Mouse (Mus musculus): ENCODE data around the gene Gm11168.
"Not testable (repeated sequence)": the region's sequence is repeated elsewhere in the genome, so short reads cannot be mapped to it uniquely, and the experiment has no call there.

Gm11168 gene

DNA sequence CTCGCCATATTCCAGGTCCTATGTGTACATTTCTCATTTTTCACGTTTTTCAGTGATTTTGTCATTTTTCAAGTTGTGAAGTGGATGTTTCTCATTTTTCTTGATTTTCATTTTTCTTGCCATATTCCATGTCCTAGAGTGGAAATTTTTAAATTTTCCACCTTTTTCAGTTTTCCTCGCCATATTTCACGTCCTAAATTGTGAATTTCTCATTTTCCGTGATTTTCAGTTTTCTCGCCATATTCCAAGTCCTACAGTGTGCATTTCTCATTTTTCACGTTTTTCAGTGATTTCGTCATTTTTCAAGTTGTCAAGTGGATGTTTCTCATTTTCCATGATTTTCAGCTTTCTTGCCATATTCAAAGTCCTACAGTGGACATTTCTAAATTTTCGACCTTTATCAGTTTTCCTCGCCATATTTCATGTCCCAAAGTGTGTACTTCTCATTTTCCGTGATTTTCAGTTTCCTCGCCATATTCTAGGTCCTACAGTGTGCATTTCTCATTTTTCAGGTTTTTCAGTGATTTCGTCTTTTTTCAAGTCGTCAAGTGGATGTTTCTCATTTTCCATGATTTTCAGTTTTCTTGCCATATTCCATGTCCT, at the start of gene Gm11168:
TSS of gene Gm11168 (plus strand) at position 553 of the 603 bp plus-strand sequence.
- in situ Hi-C loops (cut with MboI, MseI), result not testable (repeated sequence)

DNA sequence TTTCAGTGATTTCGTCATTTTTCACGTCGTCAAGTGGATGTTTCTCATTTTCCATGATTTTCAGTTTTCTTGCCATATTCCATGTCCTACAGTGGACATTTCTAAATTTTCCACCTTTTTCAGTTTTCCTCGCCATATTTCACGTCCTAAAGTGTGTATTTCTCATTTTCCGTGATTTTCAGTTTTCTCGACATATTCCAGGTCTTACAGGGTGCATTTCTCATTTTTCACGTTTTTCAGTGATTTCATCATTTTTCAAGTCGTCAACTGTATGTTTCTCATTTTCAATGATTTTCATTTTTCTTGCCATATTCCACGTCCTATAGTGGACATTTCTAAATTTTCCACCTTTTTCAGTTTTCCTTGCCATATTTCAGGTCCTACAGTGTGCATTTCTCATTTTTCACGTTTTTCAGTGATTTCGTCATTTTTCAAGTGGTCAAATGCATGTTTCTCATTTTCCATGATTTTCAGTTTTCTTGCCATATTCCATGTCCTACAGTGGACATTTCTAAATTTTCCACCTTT, 2.6 kb upstream of the Gm11168 start, which contains the start of gene Gm10722:
TSS of gene Gm10722 (plus strand) at position 478 of the 528 bp plus-strand sequence.
- in situ Hi-C loops (cut with MboI, MseI), result not testable (repeated sequence)

DNA sequence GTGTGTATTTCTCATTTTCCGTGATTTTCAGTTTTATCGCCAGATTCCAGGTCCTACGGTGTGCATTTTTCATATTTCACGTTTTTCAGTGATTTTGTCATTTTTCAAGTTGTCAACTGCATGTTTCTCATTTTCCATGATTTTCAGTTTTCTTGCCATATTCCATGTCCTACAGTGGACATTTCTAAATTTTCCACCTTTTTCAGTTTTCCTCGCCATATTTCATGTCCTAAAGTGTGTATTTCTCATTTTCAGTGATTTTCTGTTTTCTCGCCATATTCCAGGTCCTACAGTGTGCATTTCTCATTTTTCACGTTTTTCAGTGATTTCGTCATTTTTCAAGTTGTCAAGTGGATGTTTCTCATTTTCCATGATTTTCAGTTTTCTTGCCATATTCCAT, 2.1 kb upstream of the Gm11168 start:
- in situ Hi-C loops (cut with MboI, MseI), result not testable (repeated sequence)

DNA sequence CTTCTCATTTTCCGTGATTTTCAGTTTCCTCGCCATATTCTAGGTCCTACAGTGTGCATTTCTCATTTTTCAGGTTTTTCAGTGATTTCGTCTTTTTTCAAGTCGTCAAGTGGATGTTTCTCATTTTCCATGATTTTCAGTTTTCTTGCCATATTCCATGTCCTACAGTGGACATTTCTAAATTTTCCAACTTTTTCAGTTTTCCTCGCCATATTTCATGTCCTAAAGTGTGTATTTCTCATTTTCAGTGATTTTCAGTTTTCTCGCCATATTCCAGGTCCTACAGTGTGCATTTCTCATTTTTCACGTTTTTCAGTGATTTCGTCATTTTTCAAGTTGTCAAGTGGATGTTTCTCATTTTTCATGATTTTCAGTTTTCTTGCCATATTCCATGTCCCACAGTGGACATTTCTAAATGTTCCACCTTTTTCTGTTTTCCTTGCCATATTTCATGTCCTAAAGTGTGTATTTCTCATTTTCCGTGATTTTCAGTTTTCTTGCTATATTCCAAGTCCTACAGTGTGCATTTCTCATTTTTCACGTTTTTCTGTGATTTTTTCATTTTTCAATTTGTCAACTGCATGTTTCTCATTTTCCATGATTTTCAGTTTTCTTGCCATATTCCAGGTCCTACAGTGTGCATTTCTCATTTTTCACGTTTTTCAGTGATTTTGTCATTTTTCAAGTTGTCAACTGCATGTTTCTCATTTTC, 1.0 kb upstream of the Gm11168 start:
- in situ Hi-C loops (cut with MboI, MseI), result not testable (repeated sequence)

DNA sequence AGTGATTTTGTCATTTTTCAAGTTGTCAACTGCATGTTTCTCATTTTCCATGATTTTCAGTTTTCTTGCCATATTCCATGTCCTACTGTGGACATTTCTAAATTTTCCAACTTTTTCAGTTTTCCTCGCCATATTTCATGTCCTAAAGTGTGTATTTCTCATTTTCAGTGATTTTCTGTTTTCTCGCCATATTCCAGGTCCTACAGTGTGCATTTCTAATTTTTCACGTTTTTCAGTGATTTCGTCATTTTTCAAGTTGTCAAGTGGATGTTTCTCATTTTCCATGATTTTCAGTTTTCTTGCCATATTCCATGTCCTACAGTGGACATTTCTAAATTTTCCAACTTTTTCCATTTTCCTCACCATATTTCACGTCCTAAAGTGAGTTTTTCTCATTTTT, 3.0 kb downstream of the Gm11168 start:
- in situ Hi-C loops (cut with MboI, MseI), result not testable (repeated sequence)

DNA sequence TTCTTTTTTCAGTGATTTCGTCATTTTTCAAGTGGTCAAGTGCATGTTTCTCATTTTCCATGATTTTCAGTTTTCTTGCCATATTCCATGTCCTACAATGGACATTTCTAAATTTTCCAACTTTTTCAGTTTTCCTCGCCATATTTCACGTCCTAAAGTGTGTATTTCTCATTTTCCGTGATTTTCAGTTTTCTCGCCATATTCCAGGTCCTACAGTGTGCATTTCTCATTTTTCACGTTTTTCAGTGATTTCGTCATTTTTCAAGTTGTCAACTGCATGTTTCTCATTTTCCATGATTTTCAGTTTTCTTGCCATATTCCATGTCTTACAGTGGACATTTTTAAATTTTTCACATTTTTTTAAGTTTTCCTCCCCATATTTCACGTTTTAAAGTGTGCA, 3.5 kb downstream of the Gm11168 start:
- in situ Hi-C loops (cut with MboI, MseI), result not testable (repeated sequence)

DNA sequence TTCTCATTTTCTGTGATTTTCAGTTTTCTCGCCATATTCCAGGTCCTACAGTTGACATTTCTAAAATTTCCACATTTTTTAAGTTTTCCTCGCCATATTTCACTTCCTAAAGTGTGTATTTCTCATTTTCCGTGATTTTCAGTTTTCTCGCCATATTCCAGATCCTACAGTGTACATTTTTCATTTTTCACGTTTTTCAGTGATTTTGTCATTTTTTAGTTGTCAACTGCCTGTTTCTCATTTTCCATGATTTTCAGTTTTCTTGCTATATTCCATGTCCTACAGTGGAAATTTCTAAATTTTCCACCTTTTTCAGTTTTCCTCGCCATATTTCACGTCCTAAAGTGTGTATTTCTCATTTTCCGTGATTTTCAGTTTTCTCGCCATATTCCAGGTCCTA, 4.1 kb downstream of the Gm11168 start:
- in situ Hi-C loops (cut with MboI, MseI), result not testable (repeated sequence)

DNA sequence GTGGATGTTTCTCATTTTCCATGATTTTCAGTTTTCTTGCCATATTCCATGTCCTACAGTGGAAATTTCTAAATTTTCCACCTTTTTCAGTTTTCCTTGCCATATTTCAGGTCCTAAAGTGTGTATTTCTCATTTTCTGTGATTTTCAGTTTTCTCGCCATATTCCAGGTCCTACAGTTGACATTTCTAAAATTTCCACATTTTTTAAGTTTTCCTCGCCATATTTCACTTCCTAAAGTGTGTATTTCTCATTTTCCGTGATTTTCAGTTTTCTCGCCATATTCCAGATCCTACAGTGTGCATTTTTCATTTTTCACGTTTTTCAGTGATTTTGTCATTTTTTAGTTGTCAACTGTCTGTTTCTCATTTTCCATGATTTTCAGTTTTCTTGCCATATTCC, 6.2 kb downstream of the Gm11168 start:
- in situ Hi-C loops (cut with MboI, MseI), result not testable (repeated sequence)

DNA sequence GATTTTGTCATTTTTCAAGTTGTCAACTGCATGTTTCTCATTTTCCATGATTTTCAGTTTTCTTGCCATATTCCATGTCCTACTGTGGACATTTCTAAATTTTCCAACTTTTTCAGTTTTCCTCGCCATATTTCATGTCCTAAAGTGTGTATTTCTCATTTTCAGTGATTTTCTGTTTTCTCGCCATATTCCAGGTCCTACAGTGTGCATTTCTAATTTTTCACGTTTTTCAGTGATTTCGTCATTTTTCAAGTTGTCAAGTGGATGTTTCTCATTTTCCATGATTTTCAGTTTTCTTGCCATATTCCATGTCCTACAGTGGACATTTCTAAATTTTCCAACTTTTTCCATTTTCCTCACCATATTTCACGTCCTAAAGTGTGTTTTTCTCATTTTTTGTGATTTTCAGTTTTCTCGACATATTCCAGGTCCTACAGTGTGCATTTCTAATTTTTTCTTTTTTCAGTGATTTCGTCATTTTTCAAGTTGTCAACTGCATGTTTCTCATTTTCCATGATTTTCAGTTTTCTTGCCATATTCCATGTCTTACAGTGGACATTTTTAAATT, 9.0 kb downstream of the Gm11168 start:
- in situ Hi-C loops (cut with MboI, MseI), result not testable (repeated sequence)

DNA sequence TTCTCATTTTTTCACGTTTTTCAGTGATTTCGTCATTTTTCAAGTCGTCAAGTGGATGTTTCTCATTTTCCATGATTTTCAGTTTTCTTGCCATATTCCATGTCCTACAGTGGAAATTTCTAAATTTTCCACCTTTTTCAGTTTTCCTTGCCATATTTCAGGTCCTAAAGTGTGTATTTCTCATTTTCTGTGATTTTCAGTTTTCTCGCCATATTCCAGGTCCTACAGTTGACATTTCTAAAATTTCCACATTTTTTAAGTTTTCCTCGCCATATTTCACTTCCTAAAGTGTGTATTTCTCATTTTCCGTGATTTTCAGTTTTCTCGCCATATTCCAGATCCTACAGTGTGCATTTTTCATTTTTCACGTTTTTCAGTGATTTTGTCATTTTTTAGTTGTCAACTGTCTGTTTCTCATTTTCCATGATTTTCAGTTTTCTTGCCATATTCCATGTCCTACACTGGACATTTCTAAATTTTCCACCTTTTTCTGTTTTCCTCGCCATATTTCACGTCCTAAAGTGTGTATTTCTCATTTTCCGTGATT, 9.7 kb downstream of the Gm11168 start, which contains the start of gene Gm10721:
TSS of gene Gm10721 (plus strand) at position 408 of the 547 bp plus-strand sequence.
- in situ Hi-C loops (cut with MboI, MseI), result not testable (repeated sequence)

DNA sequence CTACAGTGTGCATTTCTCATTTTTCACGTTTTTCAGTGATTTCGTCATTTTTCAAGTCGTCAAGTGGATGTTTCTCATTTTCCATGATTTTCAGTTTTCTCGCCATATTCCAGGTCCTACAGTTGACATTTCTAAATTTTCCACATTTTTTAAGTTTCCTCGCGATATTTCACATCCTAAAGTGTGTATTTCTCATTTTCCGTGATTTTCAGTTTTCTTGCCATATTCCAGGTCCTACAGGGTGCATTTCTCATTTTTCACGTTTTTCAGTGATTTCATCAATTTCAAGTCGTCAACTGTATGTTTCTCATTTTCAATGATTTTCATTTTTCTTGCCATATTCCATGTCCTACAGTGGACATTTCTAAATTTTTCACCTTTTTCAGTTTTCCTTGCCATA, 12.2 kb downstream of the Gm11168 start, which contains the start of gene Gm10720:
TSS of gene Gm10720 (plus strand) at position 301 of the 400 bp plus-strand sequence.
- in situ Hi-C loops (cut with MboI, MseI), result not testable (repeated sequence)

DNA sequence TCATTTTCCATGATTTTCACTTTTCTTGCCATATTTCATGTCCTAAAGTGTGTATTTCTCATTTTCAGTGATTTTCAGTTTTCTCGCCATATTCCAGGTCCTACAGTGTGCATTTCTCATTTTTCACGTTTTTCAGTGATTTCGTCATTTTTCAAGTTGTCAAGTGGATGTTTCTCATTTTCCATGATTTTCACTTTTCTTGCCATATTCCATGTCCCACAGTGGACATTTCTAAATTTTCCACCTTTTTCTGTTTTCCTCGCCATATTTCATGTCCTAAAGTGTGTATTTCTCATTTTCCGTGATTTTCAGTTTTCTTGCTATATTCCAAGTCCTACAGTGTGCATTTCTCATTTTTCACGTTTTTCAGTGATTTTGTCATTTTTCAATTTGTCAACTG, 12.8 kb downstream of the Gm11168 start:
- in situ Hi-C loops (cut with MboI, MseI), result not testable (repeated sequence)

DNA sequence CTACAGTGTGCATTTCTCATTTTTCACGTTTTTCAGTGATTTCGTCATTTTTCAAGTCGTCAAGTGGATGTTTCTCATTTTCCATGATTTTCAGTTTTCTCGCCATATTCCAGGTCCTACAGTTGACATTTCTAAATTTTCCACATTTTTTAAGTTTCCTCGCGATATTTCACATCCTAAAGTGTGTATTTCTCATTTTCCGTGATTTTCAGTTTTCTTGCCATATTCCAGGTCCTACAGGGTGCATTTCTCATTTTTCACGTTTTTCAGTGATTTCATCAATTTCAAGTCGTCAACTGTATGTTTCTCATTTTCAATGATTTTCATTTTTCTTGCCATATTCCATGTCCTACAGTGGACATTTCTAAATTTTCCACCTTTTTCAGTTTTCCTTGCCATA, 14.0 kb downstream of the Gm11168 start, which contains the start of gene Gm10719:
TSS of gene Gm10719 (plus strand) at position 301 of the 400 bp plus-strand sequence.
- in situ Hi-C loops (cut with MboI, MseI), result not testable (repeated sequence)

DNA sequence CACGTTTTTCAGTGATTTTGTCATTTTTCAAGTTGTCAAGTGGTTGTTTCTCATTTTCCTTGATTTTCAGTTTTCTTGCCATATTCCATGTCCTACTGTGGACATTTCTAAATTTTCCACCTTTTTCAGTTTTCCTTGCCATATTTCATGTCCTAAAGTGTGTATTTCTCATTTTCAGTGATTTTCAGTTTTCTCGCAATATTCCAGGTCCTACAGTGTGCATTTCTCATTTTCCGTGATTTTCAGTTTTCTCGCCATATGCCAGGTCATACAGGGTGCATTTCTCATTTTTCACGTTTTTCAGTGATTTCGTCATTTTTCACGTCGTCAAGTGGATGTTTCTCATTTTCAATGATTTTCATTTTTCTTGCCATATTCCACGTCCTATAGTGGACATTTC, 15.8 kb downstream of the Gm11168 start:
- in situ Hi-C loops (cut with MboI, MseI), result not testable (repeated sequence)

DNA sequence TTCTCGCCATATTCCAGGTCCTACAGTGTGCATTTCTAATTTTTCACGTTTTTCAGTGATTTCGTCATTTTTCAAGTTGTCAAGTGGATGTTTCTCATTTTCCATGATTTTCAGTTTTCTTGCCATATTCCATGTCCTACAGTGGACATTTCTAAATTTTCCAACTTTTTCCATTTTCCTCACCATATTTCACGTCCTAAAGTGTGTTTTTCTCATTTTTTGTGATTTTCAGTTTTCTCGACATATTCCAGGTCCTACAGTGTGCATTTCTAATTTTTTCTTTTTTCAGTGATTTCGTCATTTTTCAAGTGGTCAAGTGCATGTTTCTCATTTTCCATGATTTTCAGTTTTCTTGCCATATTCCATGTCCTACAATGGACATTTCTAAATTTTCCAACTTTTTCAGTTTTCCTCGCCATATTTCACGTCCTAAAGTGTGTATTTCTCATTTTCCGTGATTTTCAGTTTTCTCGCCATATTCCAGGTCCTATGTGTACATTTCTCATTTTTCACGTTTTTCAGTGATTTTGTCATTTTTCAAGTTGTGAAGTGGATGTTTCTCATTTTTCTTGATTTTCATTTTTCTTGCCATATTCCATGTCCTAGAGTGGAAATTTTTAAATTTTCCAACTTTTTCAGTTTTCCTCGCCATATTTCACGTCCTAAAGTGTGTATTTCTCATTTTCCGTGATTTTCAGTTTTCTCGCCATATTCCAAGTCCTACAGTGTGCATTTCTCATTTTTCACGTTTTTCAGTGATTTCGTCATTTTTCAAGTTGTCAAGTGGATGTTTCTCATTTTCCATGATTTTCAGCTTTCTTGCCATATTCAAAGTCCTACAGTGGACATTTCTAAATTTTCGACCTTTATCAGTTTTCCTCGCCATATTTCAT, 16.9 kb downstream of the Gm11168 start:
- in situ Hi-C loops (cut with MboI, MseI), result not testable (repeated sequence)

DNA sequence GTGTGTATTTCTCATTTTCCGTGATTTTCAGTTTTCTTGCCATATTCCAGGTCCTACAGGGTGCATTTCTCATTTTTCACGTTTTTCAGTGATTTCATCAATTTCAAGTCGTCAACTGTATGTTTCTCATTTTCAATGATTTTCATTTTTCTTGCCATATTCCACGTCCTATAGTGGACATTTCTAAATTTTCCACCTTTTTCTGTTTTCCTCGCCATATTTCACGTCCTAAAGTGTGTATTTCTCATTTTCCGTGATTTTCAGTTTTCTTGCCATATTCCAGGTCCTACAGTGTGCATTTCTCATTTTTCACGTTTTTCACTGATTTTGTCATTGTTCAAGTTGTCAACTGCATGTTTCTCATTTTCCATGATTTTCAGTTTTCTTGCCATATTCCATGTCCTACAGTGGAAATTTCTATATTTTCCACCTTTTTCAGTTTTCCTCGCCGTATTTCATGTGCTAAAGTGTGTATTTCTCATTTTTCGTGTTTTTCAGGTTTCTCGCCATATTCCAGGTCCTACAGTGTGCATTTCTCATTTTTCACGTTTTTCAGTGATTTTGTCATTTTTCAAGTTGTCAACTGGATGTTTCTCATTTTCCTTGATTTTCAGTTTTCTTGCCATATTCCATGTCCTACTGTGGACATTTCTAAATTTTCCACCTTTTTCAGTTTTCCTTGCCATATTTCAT, 19.3 kb downstream of the Gm11168 start:
- in situ Hi-C loops (cut with MboI, MseI), result not testable (repeated sequence)

DNA sequence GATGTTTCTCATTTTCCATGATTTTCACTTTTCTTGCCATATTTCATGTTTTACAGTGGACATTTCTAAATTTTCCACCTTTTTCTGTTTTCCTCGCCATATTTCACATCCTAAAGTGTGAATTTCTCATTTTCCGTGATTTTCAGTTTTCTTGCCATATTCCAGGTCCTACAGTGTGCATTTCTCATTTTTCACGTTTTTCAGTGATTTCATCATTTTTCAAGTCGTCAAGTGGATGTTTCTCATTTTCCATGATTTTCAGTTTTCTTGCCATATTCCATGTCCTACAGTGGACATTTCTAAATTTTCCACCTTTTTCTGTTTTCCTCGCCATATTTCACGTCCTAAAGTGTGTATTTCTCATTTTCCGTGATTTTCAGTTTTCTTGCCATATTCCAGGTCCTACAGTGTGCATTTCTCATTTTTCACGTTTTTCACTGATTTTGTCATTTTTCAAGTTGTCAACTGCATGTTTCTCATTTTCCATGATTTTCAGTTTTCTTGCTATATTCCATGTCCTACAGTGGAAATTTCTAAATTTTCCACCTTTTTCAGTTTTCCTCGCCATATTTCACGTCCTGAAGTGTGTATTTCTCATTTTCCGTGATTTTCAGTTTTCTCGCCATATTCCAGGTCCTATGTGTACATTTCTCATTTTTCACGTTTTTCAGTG, 20.3 kb downstream of the Gm11168 start, which contains the start of gene Gm10718:
TSS of gene Gm10718 (plus strand) at position 236 of the 673 bp plus-strand sequence.
- in situ Hi-C loops (cut with MboI, MseI), result not testable (repeated sequence)

DNA sequence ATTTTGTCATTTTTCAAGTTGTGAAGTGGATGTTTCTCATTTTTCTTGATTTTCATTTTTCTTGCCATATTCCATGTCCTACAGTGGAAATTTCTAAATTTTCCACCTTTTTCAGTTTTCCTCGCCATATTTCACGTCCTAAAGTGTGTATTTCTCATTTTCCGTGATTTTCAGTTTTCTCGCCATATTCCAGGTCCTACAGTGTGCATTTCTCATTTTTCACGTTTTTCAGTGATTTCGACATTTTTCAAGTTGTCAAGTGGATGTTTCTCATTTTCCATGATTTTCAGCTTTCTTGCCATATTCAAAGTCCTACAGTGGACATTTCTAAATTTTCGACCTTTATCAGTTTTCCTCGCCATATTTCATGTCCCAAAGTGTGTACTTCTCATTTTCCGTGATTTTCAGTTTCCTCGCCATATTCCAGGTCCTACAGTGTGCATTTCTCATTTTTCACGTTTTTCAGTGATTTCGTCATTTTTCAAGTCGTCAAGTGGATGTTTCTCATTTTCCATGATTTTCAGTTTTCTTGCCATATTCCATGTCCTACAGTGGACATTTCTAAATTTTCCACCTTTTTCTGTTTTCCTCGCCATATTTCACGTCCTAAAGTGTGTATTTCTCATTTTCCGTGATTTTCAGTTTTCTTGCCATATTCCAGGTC, 21.0 kb downstream of the Gm11168 start:
- in situ Hi-C loops (cut with MboI, MseI), result not testable (repeated sequence)

DNA sequence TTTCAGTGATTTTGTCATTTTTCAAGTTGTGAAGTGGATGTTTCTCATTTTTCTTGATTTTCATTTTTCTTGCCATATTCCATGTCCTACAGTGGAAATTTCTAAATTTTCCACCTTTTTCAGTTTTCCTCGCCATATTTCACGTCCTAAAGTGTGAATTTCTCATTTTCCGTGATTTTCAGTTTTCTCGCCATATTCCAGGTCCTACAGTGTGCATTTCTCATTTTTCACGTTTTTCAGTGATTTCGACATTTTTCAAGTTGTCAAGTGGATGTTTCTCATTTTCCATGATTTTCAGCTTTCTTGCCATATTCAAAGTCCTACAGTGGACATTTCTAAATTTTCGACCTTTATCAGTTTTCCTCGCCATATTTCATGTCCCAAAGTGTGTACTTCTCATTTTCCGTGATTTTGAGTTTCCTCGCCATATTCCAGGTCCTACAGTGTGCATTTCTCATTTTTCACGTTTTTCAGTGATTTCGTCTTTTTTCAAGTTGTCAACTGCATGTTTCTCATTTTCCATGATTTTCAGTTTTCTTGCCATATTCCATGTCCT, 21.8 kb downstream of the Gm11168 start, which contains the start of gene Gm10717:
TSS of gene Gm10717 (plus strand) at position 506 of the 556 bp plus-strand sequence.
- in situ Hi-C loops (cut with MboI, MseI), result not testable (repeated sequence)
